Mouse (Mus musculus): ENCODE results near the gene Impdh1. TPM values are rescaled to one million over a fixed set of nuclear protein-coding genes. Genes with fewer than 3 reads are reported as not detected.
A peak's percentile ranks its signal among the peaks of the same experiment; 100 is the strongest.

The Impdh1 gene
- total RNA-seq (2014; rRNA removed; ENCODE audit: low replicate concordance) (13.5 and 18.9 TPM in 2 replicates), polyA plus RNA-seq (2015; fragmentation: Nextera tagmentation; extraction: Ambion mirVana) (23.7 and 25.7 TPM in 2 replicates)

- H3K36me3 ChIP-seq (replicated peaks; ENCODE audit: control insufficient read depth, insufficient read depth, low read length) = no peaks in the 10 kb centered on the region
- peak within 1 kb of the TSS; percentile 96 for H3K4me2 ChIP-seq (ENCODE audit: low read depth, low read length)
- TF ChIP-seq EP300 (IDR thresholded peaks at IDR 0.05; ENCODE audit: low read depth) (no peak), CTCF (IDR thresholded peaks at IDR 0.05; ENCODE audit: low read depth) (no peak)
Observed at GRCm38 (mm10) chr6:29215881-29216501, at the start of gene Impdh1. Impdh1 (minus strand) TSS chr6:29216364.

GRCm38 (mm10) chr6:29264456-29264781 is 48.3 kb upstream of the Impdh1 start:
- ATAC-seq (ENCODE audit: insufficient read depth, low read depth) = no peak
- WGBS = 64% methylated on average over 3 of the region's 3 CpGs
- no peak overlapping the region for H3K9ac ChIP-seq (replicated peaks; ENCODE audit: low read depth, low read length)
- H3K27me3 ChIP-seq (ENCODE audit: control insufficient read depth, insufficient read depth, low read length) = no peaks in the 10 kb centered on the region
- H3K36me3 ChIP-seq (replicated peaks; ENCODE audit: control insufficient read depth, insufficient read depth, low read length) = no peaks in the 10 kb centered on the region
- no peak for TF ChIP-seq CTCF (IDR thresholded peaks at IDR 0.05; ENCODE audit: low read depth)
- no peak for TF ChIP-seq EP300 (IDR thresholded peaks at IDR 0.05; ENCODE audit: low read depth)
- H3K4me3 ChIP-seq (ENCODE audit: low read depth, low read length) = no peak overlapping the region
- no peaks in the 10 kb centered on the region for H3K9me3 ChIP-seq (replicated peaks; ENCODE audit: control insufficient read depth, low read length)
- no peak overlapping the region for H3K4me2 ChIP-seq (ENCODE audit: low read depth, low read length)
- no peak for DNase-seq (ENCODE audit: low spot score)
- no peak overlapping the region for H3K27ac ChIP-seq (ENCODE audit: low read depth)
- H3K4me1 ChIP-seq (ENCODE audit: control insufficient read depth, insufficient read depth) = no peaks in the 10 kb centered on the region

More at GRCm38 (mm10) chr6:29215881-29216501, at the start of gene Impdh1:
- ATAC-seq (ENCODE audit: insufficient read depth, low read depth) (peak; percentile 80), DNase-seq (ENCODE audit: low spot score) (peak; percentile 46)
- Histone ChIP-seq H3K27ac (ENCODE audit: low read depth) (peak within 1 kb of the TSS; percentile 71), H3K4me3 (ENCODE audit: low read depth, low read length) (peak within 1 kb of the TSS; percentile 79), H3K9ac (replicated peaks; ENCODE audit: low read depth, low read length) (peak within 1 kb of the TSS; percentile 66), H3K4me1 (ENCODE audit: control insufficient read depth, insufficient read depth) (peaks cover 19% of the 10 kb centered on the region), H3K27me3 (ENCODE audit: control insufficient read depth, insufficient read depth, low read length) (peaks cover 9% of the 10 kb centered on the region; the same call in 1 of the 2 replicates), H3K9me3 (replicated peaks; ENCODE audit: control insufficient read depth, low read length) (no peaks in the 10 kb centered on the region)
- WGBS = 1% methylated on average over 56 of the region's 56 CpGs

- no peak overlapping the region for H3K4me3 ChIP-seq (ENCODE audit: low read depth, low read length)
- H3K9ac ChIP-seq (replicated peaks; ENCODE audit: low read depth, low read length) = no peak overlapping the region
- no peaks in the 10 kb centered on the region for H3K27me3 ChIP-seq (ENCODE audit: control insufficient read depth, insufficient read depth, low read length)
- DNase-seq (ENCODE audit: low spot score) (no peak), ATAC-seq (ENCODE audit: insufficient read depth, low read depth) (0 out of 2 replicates have a peak, but pooled peaks have one; percentile 27)
- H3K4me2 ChIP-seq (ENCODE audit: low read depth, low read length) = no peak overlapping the region
- no peaks in the 10 kb centered on the region for H3K9me3 ChIP-seq (replicated peaks; ENCODE audit: control insufficient read depth, low read length)
- H3K36me3 ChIP-seq (replicated peaks; ENCODE audit: control insufficient read depth, insufficient read depth, low read length) = no peaks in the 10 kb centered on the region
- H3K27ac ChIP-seq (ENCODE audit: low read depth) = no peak overlapping the region
- WGBS = 59% methylated on average over 6 of the region's 6 CpGs
- TF ChIP-seq CTCF (IDR thresholded peaks at IDR 0.05; ENCODE audit: low read depth) (no peak), EP300 (IDR thresholded peaks at IDR 0.05; ENCODE audit: low read depth) (no peak)
- H3K4me1 ChIP-seq (ENCODE audit: control insufficient read depth, insufficient read depth) = no peaks in the 10 kb centered on the region
Observed at GRCm38 (mm10) chr6:29263650-29264455, 47.7 kb upstream of the Impdh1 start.

- H3K4me2 ChIP-seq (ENCODE audit: low read depth, low read length) = no peak overlapping the region
- no peaks in the 10 kb centered on the region for H3K9me3 ChIP-seq (replicated peaks; ENCODE audit: control insufficient read depth, low read length)
- no peak overlapping the region for H3K9ac ChIP-seq (replicated peaks; ENCODE audit: low read depth, low read length)
- 60% methylated on average over 5 of the region's 5 CpGs for WGBS
- no peak for ATAC-seq (ENCODE audit: insufficient read depth, low read depth)
- TF ChIP-seq CTCF (IDR thresholded peaks at IDR 0.05; ENCODE audit: low read depth) (no peak), EP300 (IDR thresholded peaks at IDR 0.05; ENCODE audit: low read depth) (no peak)
- H3K4me3 ChIP-seq (ENCODE audit: low read depth, low read length) = no peak overlapping the region
- H3K36me3 ChIP-seq (replicated peaks; ENCODE audit: control insufficient read depth, insufficient read depth, low read length) = no peaks in the 10 kb centered on the region
- no peak overlapping the region for H3K27ac ChIP-seq (ENCODE audit: low read depth)
- no peaks in the 10 kb centered on the region for H3K27me3 ChIP-seq (ENCODE audit: control insufficient read depth, insufficient read depth, low read length)
- no peaks in the 10 kb centered on the region for H3K4me1 ChIP-seq (ENCODE audit: control insufficient read depth, insufficient read depth)
- no peak for DNase-seq (ENCODE audit: low spot score)
Observed at GRCm38 (mm10) chr6:29261831-29262230, 45.7 kb upstream of the Impdh1 start.

- no peak for DNase-seq (ENCODE audit: low spot score)
- ATAC-seq (ENCODE audit: insufficient read depth, low read depth) = no peak
- WGBS = 59% methylated on average over 1 of the region's 1 CpGs
Observed at GRCm38 (mm10) chr6:29259418-29259817, 43.3 kb upstream of the Impdh1 start.

More at GRCm38 (mm10) chr6:29259418-29259817, 43.3 kb upstream of the Impdh1 start:
- Histone ChIP-seq H3K27me3 (ENCODE audit: control insufficient read depth, insufficient read depth, low read length) (no peaks in the 10 kb centered on the region), H3K27ac (ENCODE audit: low read depth) (no peak overlapping the region), H3K4me1 (ENCODE audit: control insufficient read depth, insufficient read depth) (no peaks in the 10 kb centered on the region), H3K36me3 (replicated peaks; ENCODE audit: control insufficient read depth, insufficient read depth, low read length) (no peaks in the 10 kb centered on the region), H3K4me3 (ENCODE audit: low read depth, low read length) (no peak overlapping the region), H3K4me2 (ENCODE audit: low read depth, low read length) (no peak overlapping the region), H3K9me3 (replicated peaks; ENCODE audit: control insufficient read depth, low read length) (no peaks in the 10 kb centered on the region), H3K9ac (replicated peaks; ENCODE audit: low read depth, low read length) (no peak overlapping the region)
- TF ChIP-seq CTCF (IDR thresholded peaks at IDR 0.05; ENCODE audit: low read depth) (no peak), EP300 (IDR thresholded peaks at IDR 0.05; ENCODE audit: low read depth) (no peak)
